In genomic region chr5:107986255-107986966, GRCm38 (mm10) we compare ENCODE assay signal across 8 mouse cellular contexts. TPM values are rescaled to one million over a fixed set of nuclear protein-coding genes. Genes with fewer than 3 reads are reported as not detected.
DNase-seq lines count a peak whose midpoint lies in the region; ATAC-seq and TF ChIP-seq lines count a peak whose summit lies in the region.

No protein-coding gene starts in this region.

- H3K27ac ChIP-seq in heart, adult 2 months, result peak overlapping the region; percentile 73
- H3K27ac ChIP-seq in kidney, adult 2 months (ENCODE audit: insufficient read depth, low read depth, low read length), result peak overlapping the region; percentile 13
- peak overlapping the region; percentile 80 for H3K27ac ChIP-seq in limb, embryonic 11.5 days (replicated peaks; ENCODE audit: low read depth, low read length)
- H3K27ac ChIP-seq in midbrain, embryonic 12.5 days (replicated peaks), result peak overlapping the region; percentile 95

- peak overlapping the region; percentile 78 for H3K9ac ChIP-seq in heart, adult 2 months (ENCODE audit: low read depth, low read length)
- peak overlapping the region; percentile 90 for H3K9ac ChIP-seq in limb, embryonic 11.5 days (ENCODE audit: low read length)
- peak overlapping the region; percentile 81 for H3K9ac ChIP-seq in midbrain, embryonic 12.5 days (replicated peaks)

- TF ChIP-seq CTCF in heart, adult 2 months (IDR thresholded peaks at IDR 0.05), result peak; percentile 74
- TF ChIP-seq CTCF in kidney, adult 2 months (conservative IDR thresholded peaks at IDR 0.05; ENCODE audit: insufficient read depth, insufficient read length, low read depth, low read length), result peak; percentile 74

- TF ChIP-seq EP300 in heart, adult 2 months (IDR thresholded peaks at IDR 0.05; ENCODE audit: insufficient read depth, low read depth, low read length), result no peak

- H3K4me3 ChIP-seq in heart, adult 2 months, result peak overlapping the region; percentile 80
- peak overlapping the region; percentile 88 for H3K4me3 ChIP-seq in kidney, adult 2 months (ENCODE audit: insufficient read depth, low read depth, low read length)
- peak overlapping the region; percentile 65 for H3K4me3 ChIP-seq in limb, embryonic 11.5 days (ENCODE audit: low read depth, low read length)
- H3K4me3 ChIP-seq in midbrain, embryonic 12.5 days, result peak overlapping the region; percentile 88

- peaks cover 1% of the 10 kb centered on the region; the same call in 1 of the 2 replicates for H3K4me1 ChIP-seq in heart, adult 2 months (ENCODE audit: control insufficient read depth, insufficient read depth, low read length)
- peaks cover 14% of the 10 kb centered on the region for H3K4me1 ChIP-seq in kidney, adult 2 months (ENCODE audit: control insufficient read depth, insufficient read depth, low read length)
- H3K4me1 ChIP-seq in limb, embryonic 11.5 days (ENCODE audit: control insufficient read depth, insufficient read depth, low read length), result no peaks in the 10 kb centered on the region
- H3K4me1 ChIP-seq in midbrain, embryonic 12.5 days, result 0 out of 2 replicates have a peak, but pooled peaks cover 5% of the 10 kb centered on the region

- no peak for TF ChIP-seq POLR2A in heart, adult 2 months (IDR thresholded peaks at IDR 0.05; ENCODE audit: insufficient read depth, low read depth, low read length)
- no peak for TF ChIP-seq POLR2A in kidney, adult 2 months (IDR thresholded peaks at IDR 0.05; ENCODE audit: low read depth, low read length)

- H3K36me3 ChIP-seq in heart, adult 2 months (ENCODE audit: control insufficient read depth, insufficient read depth, low read length), result no peaks in the 10 kb centered on the region
- no peaks in the 10 kb centered on the region for H3K36me3 ChIP-seq in kidney, adult 2 months (ENCODE audit: control insufficient read depth, insufficient read depth, low read length)
- no peaks in the 10 kb centered on the region for H3K36me3 ChIP-seq in limb, embryonic 11.5 days (ENCODE audit: control insufficient read depth, insufficient read depth, low read length)
- H3K36me3 ChIP-seq in midbrain, embryonic 12.5 days, result no peaks in the 10 kb centered on the region

- peak overlapping the region; percentile 70 for H3K4me2 ChIP-seq in limb, embryonic 11.5 days (ENCODE audit: low read depth, severe bottlenecking)
- peak overlapping the region; percentile 77 for H3K4me2 ChIP-seq in midbrain, embryonic 12.5 days (replicated peaks)

- ATAC-seq in limb, embryonic 11.5 days (ENCODE audit: insufficient number of reproducible peaks, low FRiP score, low TSS enrichment, low read depth), result peak; percentile 80
- peak; percentile 85 for ATAC-seq in midbrain, embryonic 12.5 days (ENCODE audit: low FRiP score, low read depth)

- peak; percentile 46 for DNase-seq in urinary bladder, postnatal 14 days (ENCODE audit: low spot score)
- no peak for DNase-seq in urinary bladder, postnatal 25 days (ENCODE audit: low spot score)
- peak; percentile 75 for DNase-seq in embryo, embryonic 9.5 days (ENCODE audit: extremely low spot score)
- peak in 1 of 2 experiments; percentile 69 for DNase-seq in heart, adult 2 months
- peak; percentile 79 for DNase-seq in kidney, adult 2 months
- peak; percentile 69 for DNase-seq in limb, embryonic 11.5 days (ENCODE audit: low spot score)
- peak; percentile 65 for DNase-seq in skeletal muscle tissue, adult 2 months (ENCODE audit: low read depth, low spot score)

- no peaks in the 10 kb centered on the region for H3K27me3 ChIP-seq in heart, adult 2 months (ENCODE audit: control insufficient read depth, insufficient read depth, low read length)
- H3K27me3 ChIP-seq in kidney, adult 2 months (replicated peaks; ENCODE audit: control insufficient read depth, insufficient read depth, low read length), result no peaks in the 10 kb centered on the region
- no peaks in the 10 kb centered on the region for H3K27me3 ChIP-seq in limb, embryonic 11.5 days (ENCODE audit: control insufficient read depth, insufficient read depth, low read length)
- no peaks in the 10 kb centered on the region for H3K27me3 ChIP-seq in midbrain, embryonic 12.5 days

- H3K9me3 ChIP-seq in limb, embryonic 11.5 days (ENCODE audit: control insufficient read depth, low read length), result no peaks in the 10 kb centered on the region
- no peaks in the 10 kb centered on the region for H3K9me3 ChIP-seq in midbrain, embryonic 12.5 days

- no peaks in the 10 kb centered on the region for H3K79me2 ChIP-seq in heart, adult 2 months (replicated peaks; ENCODE audit: control insufficient read depth, insufficient read depth, low read length)

- intact Hi-C loops in heart, adult 2 months (cut with DNase I), result loop anchor here (1.0 to 5.0 kb wide), 4 partner anchors 16 to 281 kb away; partner anchors contain the start of genes Ccdc18, Dr1 and Tmed5

- WGBS in heart, adult 2 months, result under 1% methylated on average over 52 of the region's 54 CpGs
- under 1% methylated on average over 48 of the region's 54 CpGs for WGBS in kidney, adult 2 months
- WGBS in limb, embryonic 11.5 days, result under 1% methylated on average over 29 of the region's 54 CpGs
- WGBS in midbrain, embryonic 12.5 days, result under 1% methylated on average over 31 of the region's 54 CpGs

RNA-seq across cellular contexts. Expression of gene Fam69a, which starts 0.5 kb away (rescaled TPM):
- total RNA-seq in heart, adult 2 months (2021), result 10 to 100 TPM; 12.9 to 13.1 TPM
- polyA plus RNA-seq in heart, adult 2 months (2012; rRNA removed), result 1.5 and 2.8 TPM in 2 replicates
- 4.4 and 7.0 TPM in 2 replicates for polyA plus RNA-seq in kidney, adult 2 months (2012; rRNA removed)
- polyA plus RNA-seq in limb, embryonic 11.5 days (2014; fragmentation: Nextera tagmentation; extraction: Ambion mirVana), result 17.6 and 18.8 TPM in 2 replicates
- 24.6 and 28.3 TPM in 2 replicates for polyA plus RNA-seq in midbrain, embryonic 12.5 days (2016; fragmentation: Nextera tagmentation; extraction: Ambion mirVana)

Comparison
In these comparisons a context has a peak if more than half of its experiments do, and no peak if none do; other contexts are left out.
1. H3K27ac ChIP-seq: peak in every context shown above with its lines; median percentile 95 in midbrain, embryonic 12.5 days; 80 in limb, embryonic 11.5 days; 73 in heart, adult 2 months; 13 in kidney, adult 2 months.